Mouse (Mus musculus): Measurements from ENCODE around the gene Adgrg5.

- no peak for TF ChIP-seq GATA1 (IDR thresholded peaks at IDR 0.05; ENCODE audit: borderline replicate concordance, low read length)
- no peak for TF ChIP-seq FLI1 (IDR thresholded peaks at IDR 0.05; ENCODE audit: low read length)
These were observed 4.2 kb upstream of the Adgrg5 start for GRCm38 (mm10) chr8:94919256-94919655.
